Mouse (Mus musculus) MEL (cell line): ENCODE results near the gene Tmem11. TPM values are rescaled to one million over a fixed set of nuclear protein-coding genes. Genes with fewer than 3 reads are reported as not detected.
A peak's percentile ranks its signal among the peaks of the same experiment; 100 is the strongest.

Source experiments
- DNase-seq: peaks from one replicate; pipeline ENCODE4 v3.0.0; 2011; ENCODE audit warnings: low read depth, low spot score
- H3K27ac ChIP-seq: 2 replicates; pipeline ENCODE4 v1.5.1; 2012; ENCODE audit warnings: low read depth, mild to moderate bottlenecking, control low read depth, low read length, moderate library complexity; ENCODE audit not compliant: control insufficient read depth
- H3K27me3 ChIP-seq, 2 experiments: fragments of 150-350 bp in 1 of 2; sonication (generic) in 1 of 2; 2 replicates each; pipeline ENCODE4 v1.6.1; 2012; ENCODE audit warnings: low read length in 2 of 2, mild to moderate bottlenecking in 2 of 2, improper control_type of control experiment in 1 of 2, moderate library complexity in 1 of 2; ENCODE audit not compliant: insufficient read depth in 2 of 2, control insufficient read depth in 1 of 2
- H3K36me3 ChIP-seq, 2 experiments: 2 replicates each; pipeline ENCODE4 v1.6.1; 2012 to 2014; ENCODE audit warnings: low read length in 2 of 2, improper control_type of control experiment in 1 of 2, inconsistent platforms in 1 of 2, mild to moderate bottlenecking in 1 of 2; ENCODE audit not compliant: insufficient read depth in 2 of 2, control insufficient read depth in 1 of 2
- H3K4me1 ChIP-seq, 2 experiments: fragments of 150-350 bp in 1 of 2; sonication (generic) in 1 of 2; 2 replicates each; pipeline ENCODE4 v1.6.1; 2012; ENCODE audit warnings: low read length in 2 of 2, improper control_type of control experiment in 1 of 2, mild to moderate bottlenecking in 1 of 2; ENCODE audit not compliant: insufficient read depth in 2 of 2, control insufficient read depth in 1 of 2
- H3K4me3 ChIP-seq, 2 experiments: fragments of 150-350 bp in 1 of 2; sonication (generic) in 1 of 2; 2 replicates each; pipeline ENCODE4 v1.5.1; 2012; ENCODE audit warnings: low read depth in 2 of 2, low read length in 2 of 2, mild to moderate bottlenecking in 2 of 2, moderate library complexity in 2 of 2, control low read depth in 1 of 2, improper control_type of control experiment in 1 of 2; ENCODE audit not compliant: control insufficient read depth in 1 of 2, insufficient read depth in 1 of 2
- H3K79me2 ChIP-seq: 2 replicates; pipeline ENCODE4 v1.6.1; 2012; ENCODE audit warnings: mild to moderate bottlenecking, low read length, moderate library complexity; ENCODE audit not compliant: control insufficient read depth, poor library complexity, insufficient read depth
- H3K9ac ChIP-seq: 2 replicates; pipeline ENCODE4 v1.6.1; 2012; ENCODE audit warnings: low read depth, mild to moderate bottlenecking, control low read depth, low read length, moderate library complexity; ENCODE audit not compliant: control insufficient read depth, poor library complexity, severe bottlenecking
- H3K9me3 ChIP-seq: fragments of 150-350 bp; sonication (generic); replicated peaks from 2 replicates; pipeline ENCODE4 v1.6.1; 2012; ENCODE audit warnings: mild to moderate bottlenecking, low read length, improper control_type of control experiment, moderate library complexity; ENCODE audit not compliant: insufficient read depth
- BHLHE40 ChIP-seq: IDR thresholded peaks from 2 replicates; pipeline ENCODE4 v1.6.1; 2012; ENCODE audit warnings: low read depth, mild to moderate bottlenecking, inconsistent platforms, low read length, improper control_type of control experiment, borderline replicate concordance
- E2F4 ChIP-seq: IDR thresholded peaks from 2 replicates; pipeline ENCODE4 v1.6.1; 2011; ENCODE audit warnings: low read depth, low read length, improper control_type of control experiment, borderline replicate concordance
- GABPA ChIP-seq: IDR thresholded peaks from 2 replicates; pipeline ENCODE4 v1.6.1; 2012; ENCODE audit warnings: low read depth, mild to moderate bottlenecking, inconsistent platforms, low read length, improper control_type of control experiment, moderate library complexity
- HCFC1 ChIP-seq: IDR thresholded peaks from 2 replicates; pipeline ENCODE4 v1.6.1; 2012; ENCODE audit warnings: low read depth, mild to moderate bottlenecking, inconsistent platforms, low read length, improper control_type of control experiment, moderate library complexity
- KAT2A ChIP-seq: conservative IDR thresholded peaks from 2 replicates; pipeline ENCODE4 v1.6.1; 2012; ENCODE audit warnings: low read depth, low read length, improper control_type of control experiment, inconsistent platforms
- MYC ChIP-seq: IDR thresholded peaks from 2 replicates; pipeline ENCODE4 v1.6.1; 2011; ENCODE audit warnings: low read depth, mild to moderate bottlenecking, low read length, improper control_type of control experiment, moderate library complexity
- POLR2AphosphoS2 ChIP-seq: IDR thresholded peaks from 2 replicates; pipeline ENCODE4 v1.6.1; 2011; ENCODE audit warnings: low read length, improper control_type of control experiment
- POLR2AphosphoS5 ChIP-seq: IDR thresholded peaks from 2 replicates; pipeline ENCODE4 v1.6.1; 2012; ENCODE audit warnings: low read depth, borderline replicate concordance, mild to moderate bottlenecking, inconsistent platforms, low read length, moderate library complexity, mixed read lengths
- SIN3A ChIP-seq: IDR thresholded peaks from 2 replicates; pipeline ENCODE4 v1.6.1; 2012; ENCODE audit warnings: low read length, improper control_type of control experiment, inconsistent platforms
- SMC3 ChIP-seq: IDR thresholded peaks from 2 replicates; pipeline ENCODE4 v1.6.1; 2011; ENCODE audit warnings: low read depth, low read length, improper control_type of control experiment
- USF1 ChIP-seq: IDR thresholded peaks from 2 replicates; pipeline ENCODE4 v1.6.1; 2014; ENCODE audit warnings: low read depth, mild to moderate bottlenecking, inconsistent platforms, low read length, improper control_type of control experiment, moderate library complexity
- ZC3H11A ChIP-seq: IDR thresholded peaks from 2 replicates; pipeline ENCODE4 v1.6.1; 2012; ENCODE audit warnings: low read depth, mild to moderate bottlenecking, inconsistent platforms, low read length, improper control_type of control experiment
- ZMIZ1 ChIP-seq: IDR thresholded peaks from 2 replicates; pipeline ENCODE4 v1.6.1; 2012; ENCODE audit warnings: low read depth, mild to moderate bottlenecking, inconsistent platforms, low read length, improper control_type of control experiment, moderate library complexity
- polyA plus RNA-seq, 2 experiments: library from polyadenylated mRNA; stranded (reverse) in 1 of 2; unstranded in 1 of 2; fragments of >175 nt in 1 of 2; fragments of >200 nt in 1 of 2; gene quantifications; 2 replicates each; pipeline versions ENCODE4 v1.2.1 to v1.2.4; 2012; ENCODE audit warnings: low replicate concordance in 2 of 2, low read depth in 1 of 2; ENCODE audit not compliant: insufficient read length in 2 of 2, insufficient read depth in 1 of 2, missing spikeins in 1 of 2
- total RNA-seq: library from RNA; depleted of rRNA; stranded (reverse); fragments of 300-350 nt; gene quantifications from 2 replicates; pipeline ENCODE4 v1.2.3, GENCODE M21; 2012

The Tmem11 gene
- total and polyA plus RNA-seq, 3 experiments = 117 to 125 TPM; not detected in 1

GRCm38 (mm10) chr11:60864916-60865315 lies 14.2 kb downstream of the Tmem11 start:
- Histone ChIP-seq H3K36me3 (peaks cover 0 to 30% of the 10 kb centered on the region in 2 experiments; a peak in 2 of 4 replicates), H3K4me3 (no peak overlapping the region), H3K79me2 (peaks cover 54% of the 10 kb centered on the region), H3K4me1 (no peaks in the 10 kb centered on the region), H3K27ac (no peak overlapping the region), H3K9ac (no peak overlapping the region), H3K27me3 (no peaks in the 10 kb centered on the region), H3K9me3 (no peaks in the 10 kb centered on the region)
- no peak for TF ChIP-seq KAT2A
- peak; percentile 34; the same call in 1 of the 2 replicates for TF ChIP-seq POLR2AphosphoS5
- TF ChIP-seq ZMIZ1 = peak; percentile 33; the same call in 1 of the 2 replicates
- no peak for DNase-seq

DNA sequence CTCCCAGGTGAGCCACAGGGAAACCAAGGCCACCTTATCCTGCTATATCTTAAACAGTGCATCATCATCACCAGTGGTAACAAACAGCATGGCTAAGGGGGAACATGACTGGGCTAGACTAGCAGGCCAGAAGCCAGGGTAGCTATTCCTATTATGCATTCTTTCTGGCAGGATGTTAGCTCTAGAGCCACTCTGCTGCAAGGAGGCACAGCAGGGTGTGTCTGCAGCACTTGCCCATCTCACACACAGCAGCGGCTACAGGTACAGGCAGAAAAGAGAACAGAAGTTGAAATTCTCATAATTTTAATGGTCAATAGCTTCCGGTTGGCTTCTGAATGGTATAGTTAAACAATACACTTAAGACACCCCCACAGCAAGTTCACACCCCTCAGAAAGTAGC lies 14.9 kb downstream of the Tmem11 start:
- Histone ChIP-seq H3K9ac (no peak overlapping the region), H3K4me1 (no peaks in the 10 kb centered on the region), H3K79me2 (peaks cover 46% of the 10 kb centered on the region), H3K9me3 (no peaks in the 10 kb centered on the region), H3K4me3 (no peak overlapping the region), H3K27ac (no peak overlapping the region), H3K36me3 (peaks cover 0 to 29% of the 10 kb centered on the region in 2 experiments; a peak in 2 of 4 replicates), H3K27me3 (no peaks in the 10 kb centered on the region)
- DNase-seq = no peak
- TF ChIP-seq SMC3 (no peak), MYC (no peak), SIN3A (no peak), ZMIZ1 (no peak), ZC3H11A (no peak), HCFC1 (no peak), POLR2AphosphoS2 (no peak; the same call in 1 of the 2 replicates), E2F4 (no peak), USF1 (no peak), GABPA (no peak)

DNA sequence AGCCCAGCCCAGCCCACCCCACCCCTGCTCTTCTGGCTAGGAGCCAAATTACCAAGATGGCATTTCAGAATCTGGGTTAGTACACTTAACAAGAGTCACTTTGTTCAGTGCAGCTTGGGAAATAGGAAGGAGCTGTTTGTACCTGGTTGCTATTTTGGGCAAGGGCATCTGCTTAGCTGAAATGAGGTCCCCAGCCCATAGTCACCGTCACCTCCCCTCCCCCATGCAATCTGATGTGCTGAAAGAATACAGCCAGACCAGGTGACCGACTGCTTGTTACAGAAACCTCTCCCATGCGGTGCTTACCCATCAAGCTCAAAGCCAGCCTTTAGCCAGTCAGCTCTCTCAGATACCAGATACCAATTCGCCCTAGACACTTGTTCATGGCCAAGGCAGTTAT lies 15.9 kb downstream of the Tmem11 start:
- TF ChIP-seq ZMIZ1 (0 out of 2 replicates have a peak, but pooled peaks have one; percentile 0), BHLHE40 (no peak)
- TF ChIP-seq, all 39 proteins: peak for 1
- Histone ChIP-seq H3K9me3 (no peaks in the 10 kb centered on the region), H3K9ac (no peak overlapping the region), H3K79me2 (peaks cover 37% of the 10 kb centered on the region), H3K27me3 (no peaks in the 10 kb centered on the region), H3K27ac (no peak overlapping the region), H3K4me1 (no peaks in the 10 kb centered on the region), H3K36me3 (peaks cover 0 to 22% of the 10 kb centered on the region in 2 experiments; a peak in 2 of 4 replicates), H3K4me3 (no peak overlapping the region)
- no peak for DNase-seq
